In the genomic region with DNA sequence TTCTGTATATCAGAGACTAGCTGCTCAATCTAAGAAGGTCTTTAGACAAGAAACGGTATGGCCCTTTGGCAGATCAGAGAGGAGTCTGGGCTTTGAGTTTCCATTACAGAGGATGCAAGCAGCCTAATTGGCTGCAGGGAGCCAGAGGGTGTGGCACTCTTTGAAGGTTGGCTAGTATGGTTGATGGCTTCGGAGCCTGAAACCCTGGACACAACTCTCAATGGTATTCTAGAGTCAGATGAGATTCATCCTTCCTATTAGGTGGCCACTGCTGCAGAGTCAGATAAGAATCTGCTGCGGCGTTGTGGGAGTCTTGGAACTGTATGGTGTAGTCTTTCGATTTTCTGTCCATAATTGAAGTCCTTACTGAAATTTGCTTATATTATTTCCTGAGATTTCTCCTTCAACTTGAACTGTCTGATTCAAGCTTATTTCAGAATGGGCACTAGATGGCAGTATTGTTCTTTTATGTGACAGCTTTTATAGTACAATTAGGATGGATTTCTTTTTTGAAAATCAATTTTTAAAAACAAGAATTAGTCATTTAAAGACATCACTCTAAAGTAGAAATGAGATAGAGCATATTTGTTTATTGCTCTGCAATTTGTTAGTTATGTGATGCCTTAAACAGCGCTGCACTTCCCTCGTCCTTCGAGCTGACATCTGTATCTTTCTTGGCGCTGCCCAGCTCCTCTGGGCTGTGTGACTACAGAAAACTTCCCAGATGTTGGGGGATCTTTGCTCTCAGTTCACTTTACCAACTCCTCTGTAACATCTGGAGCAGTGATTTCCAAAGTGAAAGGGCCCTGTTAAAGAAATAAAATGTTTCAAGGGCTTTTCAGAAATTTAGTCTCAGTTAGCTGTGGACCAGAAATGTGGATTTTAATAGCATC, we compare ENCODE assay signal across 8 mouse cellular contexts.
DNase-seq lines count a peak whose midpoint lies in the region; ATAC-seq and TF ChIP-seq lines count a peak whose summit lies in the region.

No protein-coding gene starts in this region.

- WGBS in cerebellum, adult 2 months, result 53% methylated on average over 9 of the region's 9 CpGs
- WGBS in liver, adult 2 months, result 64% methylated on average over 9 of the region's 9 CpGs
- WGBS in liver, embryonic 12.5 days (ENCODE audit: insufficient replicate concordance), result 49% methylated on average over 9 of the region's 9 CpGs
- 55% methylated on average over 9 of the region's 9 CpGs for WGBS in neural tube, embryonic 14.5 days

- no peak overlapping the region for H3K9ac ChIP-seq in liver, adult 2 months (ENCODE audit: low read depth, low read length)
- no peak overlapping the region for H3K9ac ChIP-seq in liver, embryonic 12.5 days
- H3K9ac ChIP-seq in neural tube, embryonic 14.5 days (replicated peaks; ENCODE audit: low read depth, low read length), result no peak overlapping the region

- no peaks in the 10 kb centered on the region for H3K4me1 ChIP-seq in cerebellum, adult 2 months (ENCODE audit: control insufficient read depth, insufficient read depth, low read length)
- H3K4me1 ChIP-seq in liver, adult 2 months (ENCODE audit: control insufficient read depth, insufficient read depth, low read length), result no peaks in the 10 kb centered on the region
- H3K4me1 ChIP-seq in liver, embryonic 12.5 days, result no peaks in the 10 kb centered on the region
- H3K4me1 ChIP-seq in neural tube, embryonic 14.5 days (ENCODE audit: control insufficient read depth, insufficient read depth, low read length), result peaks cover 4% of the 10 kb centered on the region; the same call in 1 of the 2 replicates

- H3K27me3 ChIP-seq in cerebellum, adult 2 months (ENCODE audit: control insufficient read depth, insufficient read depth, low read length), result no peaks in the 10 kb centered on the region
- peaks cover 5% of the 10 kb centered on the region; the same call in 1 of the 2 replicates for H3K27me3 ChIP-seq in liver, adult 2 months (ENCODE audit: control insufficient read depth, insufficient read depth, low read length)
- peaks cover 42% of the 10 kb centered on the region for H3K27me3 ChIP-seq in liver, embryonic 12.5 days (replicated peaks)
- no peaks in the 10 kb centered on the region for H3K27me3 ChIP-seq in neural tube, embryonic 14.5 days (ENCODE audit: control insufficient read depth, insufficient read depth, low read length)

- no peak overlapping the region for H3K4me3 ChIP-seq in cerebellum, adult 2 months (replicated peaks; ENCODE audit: insufficient read depth, low read depth, low read length)
- H3K4me3 ChIP-seq in liver, adult 2 months (ENCODE audit: insufficient read depth, low read depth, low read length), result no peak overlapping the region
- H3K4me3 ChIP-seq in liver, embryonic 12.5 days, result no peak overlapping the region
- H3K4me3 ChIP-seq in neural tube, embryonic 14.5 days (ENCODE audit: low read depth, low read length), result no peak overlapping the region

- H3K9me3 ChIP-seq in liver, embryonic 12.5 days (replicated peaks), result no peaks in the 10 kb centered on the region
- H3K9me3 ChIP-seq in neural tube, embryonic 14.5 days (ENCODE audit: control insufficient read depth, low read length), result no peaks in the 10 kb centered on the region

- TF ChIP-seq CTCF in cerebellum, adult 2 months (IDR thresholded peaks at IDR 0.05; ENCODE audit: borderline replicate concordance, insufficient read depth, low read depth, low read length), result peak; percentile 16; the same call in 1 of the 2 replicates
- 0 out of 2 replicates have a peak, but pooled peaks have one; percentile 28 for TF ChIP-seq CTCF in liver, adult 2 months (IDR thresholded peaks at IDR 0.05; ENCODE audit: low read depth, low read length)

- H3K27ac ChIP-seq in cerebellum, adult 2 months (ENCODE audit: insufficient read depth, low read length), result no peak overlapping the region
- H3K27ac ChIP-seq in liver, adult 2 months (replicated peaks; ENCODE audit: insufficient read depth, low read depth, low read length), result no peak overlapping the region
- no peak overlapping the region for H3K27ac ChIP-seq in liver, embryonic 12.5 days
- no peak overlapping the region for H3K27ac ChIP-seq in neural tube, embryonic 14.5 days (ENCODE audit: low read depth, low read length)

- H3K4me2 ChIP-seq in liver, embryonic 12.5 days, result no peak overlapping the region
- no peak overlapping the region for H3K4me2 ChIP-seq in neural tube, embryonic 14.5 days (ENCODE audit: low read depth, low read length)

- no peaks in the 10 kb centered on the region for H3K36me3 ChIP-seq in liver, adult 2 months (ENCODE audit: control insufficient read depth, insufficient read depth, low read length)
- no peaks in the 10 kb centered on the region for H3K36me3 ChIP-seq in liver, embryonic 12.5 days
- H3K36me3 ChIP-seq in neural tube, embryonic 14.5 days (ENCODE audit: control insufficient read depth, insufficient read depth, low read length), result no peaks in the 10 kb centered on the region

- H3K79me2 ChIP-seq in liver, adult 2 months (ENCODE audit: control insufficient read depth, insufficient read depth, low read length), result no peaks in the 10 kb centered on the region

- DNase-seq in cerebellum, adult 2 months, result peak in 1 of 2 experiments; percentile 15
- DNase-seq in cerebellum, postnatal 25 days, result no peak
- DNase-seq in liver, adult 2 months (ENCODE audit: extremely low read depth, low read depth, low spot score), result peak; percentile 20
- peak; percentile 51 for DNase-seq in forelimb bud, embryonic 11.5 days (ENCODE audit: low read depth, low spot score)
- DNase-seq in right cerebral cortex, postnatal 14 days, result no peak
- no peak for DNase-seq in urinary bladder, postnatal 4 days (ENCODE audit: low spot score in 2 of 2)

- no peak for ATAC-seq in liver, embryonic 12.5 days
- peak; percentile 50; the same call in 1 of the 2 replicates for ATAC-seq in neural tube, embryonic 14.5 days (ENCODE audit: low read depth)

- no peak for TF ChIP-seq POLR2A in cerebellum, adult 2 months (IDR thresholded peaks at IDR 0.05; ENCODE audit: borderline replicate concordance, insufficient read depth, low read length)
- TF ChIP-seq POLR2A in liver, adult 2 months (IDR thresholded peaks at IDR 0.05; ENCODE audit: extremely low read depth, insufficient read depth, low read length), result no peak

Comparison
In these comparisons a context has a peak if more than half of its experiments do, and no peak if none do; other contexts are left out.
1. DNase-seq: peak in liver, adult 2 months (single experiment) and forelimb bud, embryonic 11.5 days (single experiment); none in cerebellum, postnatal 25 days (0 of 2), right cerebral cortex, postnatal 14 days (single experiment) and urinary bladder, postnatal 4 days (0 of 2).